Mouse (Mus musculus) myocyte (in vitro differentiated cells): Measurements from ENCODE around the gene 9930022D16Rik.

Experiments used
- E2F4 ChIP-seq: IDR thresholded peaks from one replicate; pipeline ENCODE4 v1.6.1; 2011; ENCODE audit warnings: mild to moderate bottlenecking, control low read depth, moderate library complexity; ENCODE audit not compliant: insufficient read depth
- MAX ChIP-seq: IDR thresholded peaks from one replicate; pipeline ENCODE4 v1.6.1; 2011; ENCODE audit warnings: low read depth, mild to moderate bottlenecking, control low read depth
- MYOD1 ChIP-seq, 3 experiments: IDR thresholded peaks; one replicate each; pipeline ENCODE4 v1.6.1; 2011; ENCODE audit warnings: control low read depth in 2 of 3, low read depth in 2 of 3, mild to moderate bottlenecking in 2 of 3, moderate library complexity in 1 of 3; ENCODE audit not compliant: insufficient read length in 2 of 3, control insufficient read depth in 1 of 3
- POLR2A ChIP-seq: IDR thresholded peaks from one replicate; pipeline ENCODE4 v1.6.1; 2011; ENCODE audit warnings: low read depth, mild to moderate bottlenecking, control low read depth, moderate library complexity; ENCODE audit not compliant: insufficient read length
- POLR2AphosphoS2 ChIP-seq: IDR thresholded peaks from one replicate; pipeline ENCODE4 v1.6.1; 2011; ENCODE audit warnings: low read depth, control low read depth; ENCODE audit not compliant: insufficient read length
- REST ChIP-seq: IDR thresholded peaks from one replicate; pipeline ENCODE4 v1.6.1; 2011; ENCODE audit warnings: mild to moderate bottlenecking, control low read depth, moderate library complexity; ENCODE audit not compliant: insufficient read depth, insufficient read length
- TCF12 ChIP-seq: IDR thresholded peaks from one replicate; pipeline ENCODE4 v1.6.1; 2011; ENCODE audit warnings: mild to moderate bottlenecking, control low read depth; ENCODE audit not compliant: poor library complexity, insufficient read depth, severe bottlenecking
- TCF3 ChIP-seq: IDR thresholded peaks from one replicate; pipeline ENCODE4 v1.6.1; 2011; ENCODE audit warnings: low read depth, control low read depth; ENCODE audit not compliant: insufficient read length
- USF1 ChIP-seq: IDR thresholded peaks from one replicate; pipeline ENCODE4 v1.6.1; 2011; ENCODE audit warnings: low read depth, mild to moderate bottlenecking, control low read depth, moderate library complexity

DNA sequence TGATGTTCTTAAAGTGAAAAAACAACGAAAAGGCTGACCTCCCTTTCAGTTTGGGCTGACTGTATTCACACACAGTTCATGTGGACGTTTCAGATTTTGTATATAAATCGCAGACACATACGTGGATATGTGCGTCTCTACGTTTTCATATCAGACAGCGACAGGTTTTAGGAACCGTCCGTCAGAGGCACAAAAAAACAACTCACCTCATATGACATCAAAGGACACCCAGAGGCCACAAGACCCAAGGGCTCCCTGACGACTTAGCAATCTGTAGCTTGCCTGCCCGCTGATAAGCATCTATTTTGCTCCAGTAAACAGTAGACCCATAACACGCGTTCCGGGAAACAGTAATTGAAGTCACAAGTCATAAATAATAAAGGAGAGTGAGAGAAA, 6.8 kb downstream of the 9930022D16Rik start:
- TF ChIP-seq MAX, result no peak
- TF ChIP-seq TCF3, result no peak
- TF ChIP-seq POLR2A, result no peak
- no peak for TF ChIP-seq POLR2AphosphoS2
- TF ChIP-seq MYOD1 (IDR thresholded peaks at IDR 0.05; ENCODE audit: control insufficient read depth in 1 of 3, insufficient read length in 2 of 3, low read depth in 2 of 3), result no peak
- TF ChIP-seq TCF12, result no peak
- no peak for TF ChIP-seq E2F4
- no peak for TF ChIP-seq USF1
- TF ChIP-seq REST, result no peak
